Mouse (Mus musculus) kidney, adult 2 months (tissue): Measurements from ENCODE around the gene Rcvrn. TPM values are rescaled to one million over a fixed set of nuclear protein-coding genes. Genes with fewer than 3 reads are reported as not detected.
A peak's percentile ranks its signal among the peaks of the same experiment; 100 is the strongest.

Experiments
- DNase-seq: peaks from one replicate; pipeline ENCODE4 v3.0.0; 2021
- H3K27ac ChIP-seq: fragments of 200-500 bp; 2 replicates; pipeline ENCODE4 v1.5.1; 2012; ENCODE audit warnings: low read depth, low read length, control low read depth, inconsistent platforms; ENCODE audit not compliant: insufficient read depth
- H3K27me3 ChIP-seq: fragments of 200-500 bp; replicated peaks from 2 replicates; pipeline ENCODE4 v1.6.1; 2012; ENCODE audit warnings: mild to moderate bottlenecking, moderate library complexity, low read length, inconsistent platforms; ENCODE audit not compliant: control insufficient read depth, insufficient read depth
- H3K36me3 ChIP-seq: fragments of 200-500 bp; 2 replicates; pipeline ENCODE4 v1.6.1; 2012; ENCODE audit warnings: mild to moderate bottlenecking, moderate library complexity, low read length, inconsistent platforms; ENCODE audit not compliant: control insufficient read depth, insufficient read depth
- H3K4me1 ChIP-seq: fragments of 200-500 bp; 2 replicates; pipeline ENCODE4 v1.6.1; 2011; ENCODE audit warnings: low read length; ENCODE audit not compliant: control insufficient read depth, insufficient read depth
- H3K4me3 ChIP-seq: fragments of 200-500 bp; 2 replicates; pipeline ENCODE4 v1.5.1; 2011; ENCODE audit warnings: mild to moderate bottlenecking, low read depth, low read length, control low read depth; ENCODE audit not compliant: insufficient read depth
- CTCF ChIP-seq: fragments of 200-500 bp; conservative IDR thresholded peaks from 2 replicates; pipeline ENCODE4 v1.5.1; 2011; ENCODE audit warnings: low read depth, mild to moderate bottlenecking, control low read depth, low read length, moderate library complexity, mixed read lengths; ENCODE audit not compliant: insufficient read depth, insufficient read length
- POLR2A ChIP-seq: fragments of 200-500 bp; IDR thresholded peaks from one replicate; pipeline ENCODE4 v1.6.1; 2011; ENCODE audit warnings: low read depth, low read length, control low read depth
- WGBS: fragments of 180-500 bp; shearing (Covaris S2); methylation state at CpG from one replicate; pipeline ENCODE4 v1.1.7; 2018; 5-methylcytosine and 5-hydroxymethylcytosine counted together
- polyA plus RNA-seq: library from polyadenylated mRNA; depleted of rRNA; stranded (reverse); fragments of >200 nt; gene quantifications from 2 replicates; pipeline ENCODE4 v1.2.3, GENCODE M21; 2012; rRNA removed

Rcvrn gene
- polyA plus RNA-seq: 0.14 TPM in 1 of 2 replicates, not detected in the other

- WGBS: 82% methylated on average over 7 of the region's 7 CpGs
- no peaks in the 10 kb centered on the region for H3K27me3 ChIP-seq
Measured at GRCm38 (mm10) chr11:67694703-67695376, at the start of gene Rcvrn. TSS of gene Rcvrn (plus strand) at chr11:67695326.

GRCm38 (mm10) chr11:67647745-67648144 lies 47.4 kb upstream of the Rcvrn start:
- TF ChIP-seq CTCF: peak; percentile 96
- TF ChIP-seq POLR2A: no peak
- peak; percentile 84 for DNase-seq
- 32% methylated on average over 5 of the region's 5 CpGs for WGBS

More at GRCm38 (mm10) chr11:67694703-67695376, at the start of gene Rcvrn:
- DNase-seq: no peak
- Histone ChIP-seq H3K27ac (no peak within 1 kb of the TSS), H3K36me3 (no peaks in the 10 kb centered on the region), H3K4me3 (no peak within 1 kb of the TSS), H3K4me1 (no peaks in the 10 kb centered on the region)
- no peak for TF ChIP-seq CTCF
- TF ChIP-seq POLR2A: no peak

GRCm38 (mm10) chr11:67648651-67649407 lies 46.3 kb upstream of the Rcvrn start:
- H3K36me3 ChIP-seq: no peaks in the 10 kb centered on the region
- H3K27ac ChIP-seq: no peak overlapping the region
- H3K4me1 ChIP-seq: no peaks in the 10 kb centered on the region
- TF ChIP-seq CTCF: no peak
- no peak for TF ChIP-seq POLR2A
- 74% methylated on average over 11 of the region's 11 CpGs for WGBS
- no peaks in the 10 kb centered on the region for H3K27me3 ChIP-seq
- DNase-seq: no peak
- H3K4me3 ChIP-seq: no peak overlapping the region

More at GRCm38 (mm10) chr11:67647745-67648144, 47.4 kb upstream of the Rcvrn start:
- no peaks in the 10 kb centered on the region for H3K27me3 ChIP-seq
- no peak overlapping the region for H3K4me3 ChIP-seq
- no peaks in the 10 kb centered on the region for H3K36me3 ChIP-seq
- no peaks in the 10 kb centered on the region for H3K4me1 ChIP-seq
- H3K27ac ChIP-seq: no peak overlapping the region

GRCm38 (mm10) chr11:67649971-67650707 lies 45.0 kb upstream of the Rcvrn start:
- TF ChIP-seq POLR2A: no peak
- TF ChIP-seq CTCF: no peak
- DNase-seq: peak; percentile 7
- no peaks in the 10 kb centered on the region for H3K36me3 ChIP-seq
- no peak overlapping the region for H3K27ac ChIP-seq
- H3K27me3 ChIP-seq: no peaks in the 10 kb centered on the region
- WGBS: 64% methylated on average over 10 of the region's 10 CpGs
- H3K4me3 ChIP-seq: no peak overlapping the region
- no peaks in the 10 kb centered on the region for H3K4me1 ChIP-seq

GRCm38 (mm10) chr11:67651731-67652130 lies 43.4 kb upstream of the Rcvrn start:
- H3K27me3 ChIP-seq: no peaks in the 10 kb centered on the region
- H3K4me3 ChIP-seq: no peak overlapping the region
- TF ChIP-seq CTCF (no peak), POLR2A (no peak)
- no peaks in the 10 kb centered on the region for H3K36me3 ChIP-seq
- H3K27ac ChIP-seq: no peak overlapping the region
- DNase-seq: no peak
- WGBS: 84% methylated on average over 6 of the region's 6 CpGs
- no peaks in the 10 kb centered on the region for H3K4me1 ChIP-seq

- TF ChIP-seq CTCF: peak; percentile 63
- no peak for TF ChIP-seq POLR2A
- DNase-seq: peak; percentile 36
- Histone ChIP-seq H3K4me3 (no peak overlapping the region), H3K36me3 (no peaks in the 10 kb centered on the region), H3K27ac (no peak overlapping the region), H3K27me3 (no peaks in the 10 kb centered on the region), H3K4me1 (no peaks in the 10 kb centered on the region)
- 22% methylated on average over 14 of the region's 14 CpGs for WGBS
Measured at GRCm38 (mm10) chr11:67652194-67652892, 42.8 kb upstream of the Rcvrn start.
